Mouse (Mus musculus): ENCODE measurements around the gene Olfr25. TPM values are rescaled to one million over a fixed set of nuclear protein-coding genes. Genes with fewer than 3 reads are reported as not detected.

Gene Olfr25
- total RNA-seq (2012; rRNA removed) (not detected in 2 replicates), polyA plus RNA-seq (2012; ENCODE audit: insufficient read depth in 1 of 2, insufficient read length in 2 of 2, low read depth in 1 of 2, low replicate concordance in 2 of 2, missing spikeins in 1 of 2) (not detected)

GRCm38 (mm10) chr9:38328760-38329159 is at the start of gene Olfr25:
Gene Olfr25 (plus strand): TSS chr9:38329060.
- TF ChIP-seq GATA1 (IDR thresholded peaks at IDR 0.05; ENCODE audit: low read depth, low read length): no peak
- no peak for TF ChIP-seq CHD1 (IDR thresholded peaks at IDR 0.05; ENCODE audit: low read depth, low read length)
- TF ChIP-seq POLR2A (IDR thresholded peaks at IDR 0.05; ENCODE audit: control insufficient read depth in 1 of 2, insufficient read depth in 1 of 2, low read depth in 1 of 2, low read length in 2 of 2, poor library complexity in 1 of 2): no peak
- no peak for TF ChIP-seq EP300 (IDR thresholded peaks at IDR 0.05; ENCODE audit: low read depth in 1 of 2, low read length in 2 of 2)
- no peak for TF ChIP-seq MYC (IDR thresholded peaks at IDR 0.05; ENCODE audit: low read depth, low read length)
- no peak for DNase-seq (ENCODE audit: low read depth, low spot score)
- Histone ChIP-seq H3K4me3 (ENCODE audit: control insufficient read depth in 1 of 2, insufficient read depth in 1 of 2, low read depth in 2 of 2, low read length in 2 of 2) (no peak within 1 kb of the TSS), H3K79me2 (ENCODE audit: control insufficient read depth, insufficient read depth, low read length, poor library complexity) (no peaks in the 10 kb centered on the region), H3K4me1 (ENCODE audit: control insufficient read depth in 1 of 2, insufficient read depth in 2 of 2, low read length in 2 of 2) (no peaks in the 10 kb centered on the region), H3K9ac (ENCODE audit: control insufficient read depth, low read depth, low read length, poor library complexity, severe bottlenecking) (no peak within 1 kb of the TSS), H3K9me3 (replicated peaks; ENCODE audit: insufficient read depth, low read length) (no peaks in the 10 kb centered on the region), H3K27me3 (ENCODE audit: control insufficient read depth in 1 of 2, insufficient read depth in 2 of 2, low read length in 2 of 2) (no peaks in the 10 kb centered on the region), H3K27ac (ENCODE audit: control insufficient read depth, low read depth, low read length) (no peak within 1 kb of the TSS), H3K36me3 (ENCODE audit: control insufficient read depth in 1 of 2, insufficient read depth in 2 of 2, low read length in 2 of 2) (no peaks in the 10 kb centered on the region)

GRCm38 (mm10) chr9:38290807-38291206 is 38.1 kb upstream of the Olfr25 start, which contains the start of gene Olfr896-ps1:
Gene Olfr896-ps1 (plus strand): TSS chr9:38291107.
- Histone ChIP-seq H3K9ac (ENCODE audit: control insufficient read depth, low read depth, low read length, poor library complexity, severe bottlenecking) (no peak within 1 kb of the TSS), H3K36me3 (ENCODE audit: control insufficient read depth in 1 of 2, insufficient read depth in 2 of 2, low read length in 2 of 2) (no peaks in the 10 kb centered on the region), H3K4me1 (ENCODE audit: control insufficient read depth in 1 of 2, insufficient read depth in 2 of 2, low read length in 2 of 2) (no peaks in the 10 kb centered on the region), H3K27me3 (ENCODE audit: control insufficient read depth in 1 of 2, insufficient read depth in 2 of 2, low read length in 2 of 2) (no peaks in the 10 kb centered on the region), H3K27ac (ENCODE audit: control insufficient read depth, low read depth, low read length) (no peak within 1 kb of the TSS), H3K79me2 (ENCODE audit: control insufficient read depth, insufficient read depth, low read length, poor library complexity) (no peaks in the 10 kb centered on the region), H3K9me3 (replicated peaks; ENCODE audit: insufficient read depth, low read length) (no peaks in the 10 kb centered on the region), H3K4me3 (ENCODE audit: control insufficient read depth in 1 of 2, insufficient read depth in 1 of 2, low read depth in 2 of 2, low read length in 2 of 2) (no peak within 1 kb of the TSS)
- TF ChIP-seq MYC (IDR thresholded peaks at IDR 0.05; ENCODE audit: low read depth, low read length): no peak
- no peak for TF ChIP-seq MEF2A (IDR thresholded peaks at IDR 0.05; ENCODE audit: extremely low read depth, insufficient replicate concordance, low read depth, low read length, poor library complexity, severe bottlenecking)
- DNase-seq (ENCODE audit: low read depth, low spot score): no peak

GRCm38 (mm10) chr9:38348111-38348510 is 19.3 kb downstream of the Olfr25 start, which contains the start of gene Olfr898:
Gene Olfr898 (plus strand): TSS chr9:38348411.
- Histone ChIP-seq H3K4me3 (ENCODE audit: control insufficient read depth in 1 of 2, insufficient read depth in 1 of 2, low read depth in 2 of 2, low read length in 2 of 2) (no peak within 1 kb of the TSS), H3K9ac (ENCODE audit: control insufficient read depth, low read depth, low read length, poor library complexity, severe bottlenecking) (no peak within 1 kb of the TSS), H3K27ac (ENCODE audit: control insufficient read depth, low read depth, low read length) (no peak within 1 kb of the TSS), H3K79me2 (ENCODE audit: control insufficient read depth, insufficient read depth, low read length, poor library complexity) (no peaks in the 10 kb centered on the region), H3K4me1 (ENCODE audit: control insufficient read depth in 1 of 2, insufficient read depth in 2 of 2, low read length in 2 of 2) (no peaks in the 10 kb centered on the region), H3K36me3 (ENCODE audit: control insufficient read depth in 1 of 2, insufficient read depth in 2 of 2, low read length in 2 of 2) (no peaks in the 10 kb centered on the region), H3K27me3 (ENCODE audit: control insufficient read depth in 1 of 2, insufficient read depth in 2 of 2, low read length in 2 of 2) (no peaks in the 10 kb centered on the region), H3K9me3 (replicated peaks; ENCODE audit: insufficient read depth, low read length) (no peaks in the 10 kb centered on the region)
- TF ChIP-seq MAZ (IDR thresholded peaks at IDR 0.05; ENCODE audit: low read depth, low read length) (no peak), POLR2A (IDR thresholded peaks at IDR 0.05; ENCODE audit: control insufficient read depth in 1 of 2, insufficient read depth in 1 of 2, low read depth in 1 of 2, low read length in 2 of 2, poor library complexity in 1 of 2) (no peak), ZKSCAN1 (IDR thresholded peaks at IDR 0.05; ENCODE audit: low read depth, low read length) (no peak), POLR2AphosphoS5 (IDR thresholded peaks at IDR 0.05; ENCODE audit: borderline replicate concordance, low read depth, low read length) (no peak), NELFE (IDR thresholded peaks at IDR 0.05; ENCODE audit: low read depth, low read length) (no peak), GATA1 (IDR thresholded peaks at IDR 0.05; ENCODE audit: low read depth, low read length) (no peak), USF1 (IDR thresholded peaks at IDR 0.05; ENCODE audit: low read depth, low read length) (no peak), ELF1 (IDR thresholded peaks at IDR 0.05; ENCODE audit: low read depth, low read length) (no peak), RAD21 (IDR thresholded peaks at IDR 0.05; ENCODE audit: low read depth, low read length) (no peak)
- DNase-seq (ENCODE audit: low read depth, low spot score): no peak
